Comparison of ENCODE assay signal across 8 mouse cellular contexts in the genomic region with DNA sequence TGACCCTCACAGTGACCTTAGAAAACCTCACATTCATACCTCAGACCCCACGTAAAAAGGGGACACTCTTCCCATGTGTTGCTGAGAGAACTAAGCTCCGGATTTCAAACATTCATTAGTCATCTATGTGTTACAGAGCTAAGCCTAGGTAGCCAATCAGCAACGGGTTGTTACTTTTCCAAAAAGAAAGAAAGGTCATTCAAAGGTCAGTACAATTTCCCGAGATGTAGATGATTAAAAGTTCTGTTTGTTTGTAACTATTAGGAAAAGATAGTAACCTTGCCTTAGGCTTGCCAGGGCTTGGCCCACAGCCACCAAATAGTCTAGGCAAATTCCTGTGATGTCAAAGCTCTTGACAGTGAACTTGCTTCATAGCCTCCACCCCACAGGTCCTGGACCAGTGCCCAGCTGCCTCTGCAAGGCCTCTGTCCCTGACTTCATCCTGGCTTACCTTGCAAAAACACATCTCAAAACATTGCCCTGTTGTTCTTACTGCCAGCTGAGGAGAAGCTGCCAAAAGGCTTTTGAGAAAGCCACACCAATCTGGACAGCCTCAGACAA.
DNase-seq lines count a peak whose midpoint lies in the region; TF ChIP-seq lines count a peak whose summit lies in the region.

No protein-coding gene starts in this region.

- TF ChIP-seq POLR2A in kidney, adult 2 months (IDR thresholded peaks at IDR 0.05; ENCODE audit: low read depth, low read length): no peak

- no peaks in the 10 kb centered on the region for H3K27me3 ChIP-seq in kidney, adult 2 months (replicated peaks; ENCODE audit: control insufficient read depth, insufficient read depth, low read length)

- no peak overlapping the region for H3K4me3 ChIP-seq in kidney, adult 2 months (ENCODE audit: insufficient read depth, low read depth, low read length)

- H3K27ac ChIP-seq in kidney, adult 2 months (ENCODE audit: insufficient read depth, low read depth, low read length): peak overlapping the region; percentile 84

- H3K36me3 ChIP-seq in kidney, adult 2 months (ENCODE audit: control insufficient read depth, insufficient read depth, low read length): no peaks in the 10 kb centered on the region

- WGBS in kidney, adult 2 months: 8% methylated on average over 4 of the region's 4 CpGs

- peak; percentile 12 for DNase-seq in retina, postnatal 1 day
- DNase-seq in retina, embryonic 14.5 days (ENCODE audit: low spot score): no peak
- peak; percentile 64 for DNase-seq in gastrocnemius, postnatal 10 days
- DNase-seq in kidney, adult 2 months: peak; percentile 99
- peak; percentile 93 for DNase-seq in lung, postnatal 25 days (ENCODE audit: low spot score)
- no peak for DNase-seq in layer of hippocampus, adult 8-10 months (ENCODE audit: low spot score in 2 of 2)
- DNase-seq in left cerebral cortex, adult 11 months (ENCODE audit: low spot score): no peak
- DNase-seq in spleen, adult 12 weeks (ENCODE audit: low spot score): no peak

- TF ChIP-seq CTCF in kidney, adult 2 months (conservative IDR thresholded peaks at IDR 0.05; ENCODE audit: insufficient read depth, insufficient read length, low read depth, low read length): no peak

- peaks cover 37% of the 10 kb centered on the region for H3K4me1 ChIP-seq in kidney, adult 2 months (ENCODE audit: control insufficient read depth, insufficient read depth, low read length)

Comparison
In these comparisons a context has a peak if more than half of its experiments do, and no peak if none do; other contexts are left out.
1. DNase-seq: peak in retina, postnatal 1 day (single experiment), gastrocnemius, postnatal 10 days (single experiment), kidney, adult 2 months (single experiment) and lung, postnatal 25 days (single experiment); none in retina, embryonic 14.5 days (single experiment), layer of hippocampus, adult 8-10 months (0 of 2), left cerebral cortex, adult 11 months (single experiment) and spleen, adult 12 weeks (single experiment).